Mouse (Mus musculus) hindbrain, embryonic 12.5 days (tissue): Measurements from ENCODE around the gene Prr18. TPM values are rescaled to one million over a fixed set of nuclear protein-coding genes. Genes with fewer than 3 reads are reported as not detected.

Experiments used
- ATAC-seq: fragments of 200-750 bp; cut with Nextera tagmentation; 2 replicates; pipeline ENCODE4 v1.8.0; 2017; ENCODE audit warnings: moderate TSS enrichment; ENCODE audit not compliant: low FRiP score
- H3K27ac ChIP-seq: fragments of 300-500 bp; sonication (generic); 2 replicates; pipeline ENCODE4 v1.5.1; 2016; ENCODE audit warnings: mild to moderate bottlenecking
- H3K27me3 ChIP-seq: fragments of 300-500 bp; sonication (generic); 2 replicates; pipeline ENCODE4 v1.6.1; 2016; ENCODE audit warnings: mild to moderate bottlenecking
- H3K36me3 ChIP-seq: fragments of 300-500 bp; sonication (generic); 2 replicates; pipeline ENCODE4 v1.6.1; 2016; ENCODE audit warnings: mild to moderate bottlenecking
- H3K4me1 ChIP-seq: fragments of 300-500 bp; sonication (generic); 2 replicates; pipeline ENCODE4 v1.6.1; 2016
- H3K4me2 ChIP-seq: fragments of 300-500 bp; sonication (generic); replicated peaks from 2 replicates; pipeline ENCODE4 v1.6.1; 2016; ENCODE audit warnings: mild to moderate bottlenecking
- H3K4me3 ChIP-seq: fragments of 300-500 bp; sonication (generic); 2 replicates; pipeline ENCODE4 v1.5.1; 2016; ENCODE audit warnings: mild to moderate bottlenecking
- H3K9ac ChIP-seq: fragments of 300-500 bp; sonication (generic); 2 replicates; pipeline ENCODE4 v1.6.1; 2016; ENCODE audit warnings: mild to moderate bottlenecking, moderate library complexity
- H3K9me3 ChIP-seq: fragments of 300-500 bp; sonication (generic); replicated peaks from 2 replicates; pipeline ENCODE4 v1.6.1; 2016; ENCODE audit warnings: mild to moderate bottlenecking
- WGBS: fragments of 180-500 bp; shearing (Covaris S2); methylation state at CpG from one replicate; pipeline ENCODE4 v1.1.7; 2016; 5-methylcytosine and 5-hydroxymethylcytosine counted together
- polyA plus RNA-seq: library from polyadenylated mRNA; unstranded; fragments of >200 nt; fragmentation: Nextera tagmentation; extraction: Ambion mirVana; gene quantifications from 2 replicates; pipeline ENCODE4 v1.2.1, GENCODE M21; 2016

Gene Prr18
- polyA plus RNA-seq, 1 experiment from 2014 or later: 4.3 TPM

DNA sequence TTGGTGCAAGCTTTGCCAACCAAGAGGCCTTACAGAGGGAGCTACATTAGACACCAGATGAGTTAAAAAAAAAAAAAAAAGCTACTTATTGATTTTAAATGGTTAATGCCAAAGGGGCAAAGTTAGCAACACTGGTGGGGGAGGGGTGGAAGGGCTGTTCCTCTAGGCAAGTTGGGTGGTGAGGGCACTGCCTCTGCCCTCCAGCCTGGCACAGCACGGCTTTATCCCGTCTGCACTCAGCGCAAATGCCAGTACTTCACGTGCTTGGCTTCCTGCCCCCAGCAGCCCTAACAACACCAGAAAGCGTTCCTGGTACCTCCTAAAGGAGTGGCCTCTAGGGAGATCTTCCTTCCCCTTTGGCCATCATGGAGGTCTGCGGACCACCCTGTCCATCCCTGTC is 6.2 kb downstream of the Prr18 start:
- H3K27ac ChIP-seq: no peak overlapping the region
- ATAC-seq: no peak
- peaks cover 43% of the 10 kb centered on the region for H3K27me3 ChIP-seq
- no peaks in the 10 kb centered on the region for H3K36me3 ChIP-seq
- peaks cover 21% of the 10 kb centered on the region for H3K4me1 ChIP-seq
- 75% methylated on average over 6 of the region's 6 CpGs for WGBS
- no peak overlapping the region for H3K4me2 ChIP-seq
- no peak overlapping the region for H3K9ac ChIP-seq
- no peak overlapping the region for H3K4me3 ChIP-seq
- H3K9me3 ChIP-seq: no peaks in the 10 kb centered on the region

DNA sequence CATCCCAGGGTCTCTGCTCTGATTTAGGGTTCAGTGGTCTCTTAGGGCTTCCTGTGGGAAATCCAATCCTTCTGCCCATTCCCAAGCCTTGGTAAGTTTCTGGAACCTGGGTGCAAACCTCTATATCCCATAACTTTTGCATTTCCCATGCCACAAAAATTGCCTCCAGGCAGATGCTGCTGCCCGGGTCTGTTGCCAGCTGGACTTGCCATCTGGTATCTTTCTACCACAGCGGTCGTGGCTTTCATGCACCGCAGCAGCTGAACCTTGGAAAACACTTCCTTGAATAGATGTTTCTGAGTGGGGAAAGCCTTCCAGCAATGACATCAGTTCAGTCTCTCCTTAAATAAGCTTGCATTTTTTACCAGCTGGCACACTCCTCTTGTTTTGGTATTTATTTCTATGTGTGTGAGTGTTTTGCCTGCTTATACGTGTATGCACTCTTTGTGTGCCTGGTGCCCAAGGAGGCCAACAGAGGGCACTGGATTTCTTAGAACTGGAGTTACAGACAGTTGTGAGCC is 10.6 kb downstream of the Prr18 start:
- Histone ChIP-seq H3K27ac (no peak overlapping the region), H3K4me1 (no peaks in the 10 kb centered on the region; the same call in 1 of the 2 replicates), H3K4me2 (no peak overlapping the region), H3K36me3 (no peaks in the 10 kb centered on the region), H3K9ac (no peak overlapping the region), H3K9me3 (no peaks in the 10 kb centered on the region), H3K4me3 (no peak overlapping the region), H3K27me3 (0 out of 2 replicates have a peak, but pooled peaks cover under 1% of the 10 kb centered on the region)
- WGBS: 83% methylated on average over 5 of the region's 5 CpGs
- no peak for ATAC-seq

DNA sequence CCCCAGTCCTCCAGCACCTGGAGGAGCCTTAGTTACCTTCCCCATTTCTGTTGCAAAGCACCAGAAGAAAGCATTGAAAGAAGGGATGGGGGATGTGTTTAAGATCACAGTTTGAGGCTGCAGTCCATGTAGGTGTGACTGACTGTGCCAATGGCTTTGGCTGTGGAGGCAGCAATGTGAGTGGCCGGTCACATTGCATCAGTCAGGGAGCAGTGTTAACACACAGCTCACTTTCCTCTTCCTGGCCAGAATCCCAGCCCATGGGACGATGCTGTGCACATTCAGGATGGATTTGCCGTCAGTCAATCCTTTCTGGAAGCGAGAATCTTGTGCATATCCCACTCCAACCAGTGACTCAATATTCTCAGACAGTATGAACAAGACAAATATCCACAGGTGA is 11.7 kb downstream of the Prr18 start:
- Histone ChIP-seq H3K4me1 (no peaks in the 10 kb centered on the region; the same call in 1 of the 2 replicates), H3K9me3 (no peaks in the 10 kb centered on the region), H3K27ac (no peak overlapping the region), H3K4me2 (no peak overlapping the region), H3K9ac (no peak overlapping the region), H3K36me3 (no peaks in the 10 kb centered on the region), H3K27me3 (no peaks in the 10 kb centered on the region), H3K4me3 (no peak overlapping the region)
- 84% methylated on average over 4 of the region's 4 CpGs for WGBS
- no peak for ATAC-seq

DNA sequence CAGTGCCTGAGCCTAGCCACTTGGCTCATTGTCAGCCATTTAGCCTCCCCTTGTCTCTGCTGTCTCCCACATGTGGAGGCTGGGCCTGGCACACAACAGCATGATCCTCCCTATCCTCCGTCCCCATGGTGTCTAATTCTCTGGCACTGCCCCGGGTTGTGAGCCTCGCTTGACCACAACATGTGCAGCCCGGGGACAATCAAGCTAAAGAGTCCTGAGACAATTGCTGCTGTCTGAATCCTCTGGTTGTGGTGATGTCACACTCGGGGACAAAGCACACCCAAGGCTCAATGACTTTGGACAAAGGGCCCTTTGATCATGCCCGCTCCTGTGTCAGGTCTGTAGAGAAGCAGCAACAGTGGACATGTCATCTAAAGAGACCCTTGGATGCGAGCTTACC is 13.8 kb downstream of the Prr18 start:
- H3K4me2 ChIP-seq: no peak overlapping the region
- no peaks in the 10 kb centered on the region; the same call in 1 of the 2 replicates for H3K4me1 ChIP-seq
- no peaks in the 10 kb centered on the region; the same call in 1 of the 2 replicates for H3K9me3 ChIP-seq
- H3K4me3 ChIP-seq: no peak overlapping the region
- H3K27ac ChIP-seq: no peak overlapping the region
- no peaks in the 10 kb centered on the region for H3K27me3 ChIP-seq
- WGBS: 34% methylated on average over 7 of the region's 7 CpGs
- H3K36me3 ChIP-seq: no peaks in the 10 kb centered on the region
- ATAC-seq: no peak
- no peak overlapping the region for H3K9ac ChIP-seq

DNA sequence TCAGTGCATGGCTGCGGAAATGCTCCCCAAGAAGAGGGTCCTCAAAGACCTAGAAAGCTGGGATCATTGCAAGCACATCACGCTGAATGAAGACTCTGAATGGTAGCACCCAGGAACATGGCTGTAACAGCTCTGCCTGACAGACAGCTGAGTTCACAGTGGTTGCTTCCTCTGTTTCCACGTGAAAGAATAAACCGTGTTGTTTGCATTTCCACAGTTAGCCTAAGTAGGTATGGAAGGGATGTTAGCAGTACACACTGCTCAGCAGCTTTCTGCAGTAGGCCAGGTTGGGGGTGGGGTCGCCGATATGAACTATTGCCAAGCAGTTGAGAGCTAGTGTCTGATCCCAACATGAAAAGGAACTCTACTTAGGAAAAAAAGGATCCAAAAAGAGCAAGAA is 18.4 kb downstream of the Prr18 start, which contains the start of gene T2:
Gene T2 (plus strand): TSS at position 301 of the 400 bp plus-strand sequence.
- no peak for ATAC-seq
- H3K9ac ChIP-seq: no peak within 1 kb of the TSS
- WGBS: 89% methylated on average over 6 of the region's 6 CpGs

DNA sequence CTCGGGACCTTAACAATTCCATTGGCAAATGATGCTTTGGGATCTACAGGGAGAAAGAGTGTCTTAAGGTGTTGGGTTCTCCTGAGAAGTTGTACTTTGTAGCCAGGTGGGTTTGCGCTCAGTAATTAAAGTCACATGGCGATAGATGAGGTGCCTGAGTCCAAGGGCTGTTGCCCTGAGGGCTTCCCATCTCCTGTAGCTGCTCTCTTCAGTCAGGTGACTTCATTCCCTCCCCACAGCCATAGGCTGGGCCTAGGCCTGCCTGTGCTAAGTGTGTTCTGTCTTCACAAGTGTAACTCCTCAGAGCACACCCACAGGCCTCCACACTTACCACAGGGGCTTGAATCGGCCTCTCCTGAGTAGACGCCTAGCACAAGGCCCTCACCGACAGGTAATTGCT is 20.2 kb downstream of the Prr18 start:
- no peak for ATAC-seq
- no peaks in the 10 kb centered on the region for H3K36me3 ChIP-seq

More for the DNA sequence above, 18.4 kb downstream of the Prr18 start, which contains the start of gene T2:
- no peaks in the 10 kb centered on the region; the same call in 1 of the 2 replicates for H3K9me3 ChIP-seq
- H3K4me1 ChIP-seq: peaks cover 5% of the 10 kb centered on the region
- H3K27ac ChIP-seq: no peak within 1 kb of the TSS
- no peak within 1 kb of the TSS for H3K4me3 ChIP-seq
- no peak within 1 kb of the TSS for H3K4me2 ChIP-seq
- H3K27me3 ChIP-seq: no peaks in the 10 kb centered on the region
- no peaks in the 10 kb centered on the region for H3K36me3 ChIP-seq

DNA sequence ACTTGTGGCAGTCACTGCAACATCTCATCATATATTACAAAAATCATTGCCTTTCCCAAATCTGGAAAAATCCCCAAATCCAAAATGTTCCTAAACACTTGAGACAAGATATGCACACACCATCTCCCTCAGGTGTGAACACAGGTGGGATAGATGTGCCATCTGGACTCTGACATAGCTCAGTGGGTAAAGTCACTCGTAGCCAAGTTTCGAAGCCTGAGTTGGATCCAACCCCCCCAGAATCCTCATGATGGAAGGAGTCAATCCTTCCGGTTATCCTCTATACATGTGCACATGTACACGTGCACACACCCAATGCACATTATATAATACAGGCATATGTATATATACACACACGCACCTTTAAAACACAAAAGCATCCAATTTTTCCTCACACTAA is 23.6 kb downstream of the Prr18 start:
- Histone ChIP-seq H3K27me3 (no peaks in the 10 kb centered on the region), H3K4me3 (no peak overlapping the region), H3K9me3 (no peaks in the 10 kb centered on the region), H3K9ac (no peak overlapping the region), H3K27ac (no peak overlapping the region), H3K36me3 (no peaks in the 10 kb centered on the region), H3K4me2 (no peak overlapping the region), H3K4me1 (peaks cover 12% of the 10 kb centered on the region)
- 91% methylated on average over 5 of the region's 5 CpGs for WGBS
- ATAC-seq: no peak

More for the DNA sequence above, 20.2 kb downstream of the Prr18 start:
- WGBS: 87% methylated on average over 6 of the region's 6 CpGs
- no peaks in the 10 kb centered on the region; the same call in 1 of the 2 replicates for H3K9me3 ChIP-seq
- H3K27ac ChIP-seq: no peak overlapping the region
- no peak overlapping the region for H3K4me2 ChIP-seq
- no peaks in the 10 kb centered on the region for H3K27me3 ChIP-seq
- no peak overlapping the region for H3K4me3 ChIP-seq
- H3K9ac ChIP-seq: no peak overlapping the region
- H3K4me1 ChIP-seq: peaks cover 12% of the 10 kb centered on the region

DNA sequence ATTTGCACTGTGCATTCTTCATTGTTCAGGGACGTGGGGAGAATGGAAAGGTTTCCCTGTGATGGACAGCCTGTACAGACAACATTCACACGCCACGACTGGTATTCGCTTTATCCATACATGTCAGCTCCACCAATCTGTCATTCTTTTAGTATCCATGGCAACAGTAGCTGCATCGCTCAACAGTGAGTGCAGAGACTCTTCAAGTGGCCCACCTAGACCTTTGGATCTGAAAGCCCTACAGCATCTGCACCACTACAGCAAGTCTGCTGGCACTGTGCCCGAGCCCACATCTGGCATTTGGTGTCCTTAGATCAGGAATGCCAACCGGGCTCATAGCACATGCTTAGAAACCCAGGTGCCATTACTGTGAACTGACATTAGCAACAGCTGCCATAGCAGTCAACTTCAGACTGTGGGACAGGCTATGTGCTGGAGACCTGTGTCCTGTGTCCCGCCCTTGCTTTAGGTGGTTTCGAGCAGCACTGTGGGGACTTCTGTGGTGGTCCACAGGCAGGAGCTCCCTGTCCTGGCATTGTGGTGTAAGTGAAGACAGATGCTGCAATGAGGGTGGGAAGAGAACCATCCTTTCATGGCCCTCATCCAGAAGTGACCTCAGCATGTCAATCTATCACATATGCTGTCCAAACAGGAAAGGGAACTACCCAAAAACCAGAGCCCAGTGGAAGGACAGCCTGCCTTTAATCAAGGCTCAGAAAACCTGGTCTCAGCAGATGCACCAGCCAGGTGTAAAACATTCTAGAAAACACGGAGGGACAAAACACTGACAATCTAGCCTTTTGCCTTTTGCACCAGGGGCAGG is 24.2 kb downstream of the Prr18 start:
- Histone ChIP-seq H3K9me3 (no peaks in the 10 kb centered on the region), H3K4me3 (no peak overlapping the region), H3K4me1 (peaks cover 16% of the 10 kb centered on the region), H3K36me3 (no peaks in the 10 kb centered on the region), H3K27me3 (no peaks in the 10 kb centered on the region), H3K27ac (no peak overlapping the region), H3K9ac (no peak overlapping the region), H3K4me2 (no peak overlapping the region)
- no peak for ATAC-seq
- 66% methylated on average over 10 of the region's 10 CpGs for WGBS

DNA sequence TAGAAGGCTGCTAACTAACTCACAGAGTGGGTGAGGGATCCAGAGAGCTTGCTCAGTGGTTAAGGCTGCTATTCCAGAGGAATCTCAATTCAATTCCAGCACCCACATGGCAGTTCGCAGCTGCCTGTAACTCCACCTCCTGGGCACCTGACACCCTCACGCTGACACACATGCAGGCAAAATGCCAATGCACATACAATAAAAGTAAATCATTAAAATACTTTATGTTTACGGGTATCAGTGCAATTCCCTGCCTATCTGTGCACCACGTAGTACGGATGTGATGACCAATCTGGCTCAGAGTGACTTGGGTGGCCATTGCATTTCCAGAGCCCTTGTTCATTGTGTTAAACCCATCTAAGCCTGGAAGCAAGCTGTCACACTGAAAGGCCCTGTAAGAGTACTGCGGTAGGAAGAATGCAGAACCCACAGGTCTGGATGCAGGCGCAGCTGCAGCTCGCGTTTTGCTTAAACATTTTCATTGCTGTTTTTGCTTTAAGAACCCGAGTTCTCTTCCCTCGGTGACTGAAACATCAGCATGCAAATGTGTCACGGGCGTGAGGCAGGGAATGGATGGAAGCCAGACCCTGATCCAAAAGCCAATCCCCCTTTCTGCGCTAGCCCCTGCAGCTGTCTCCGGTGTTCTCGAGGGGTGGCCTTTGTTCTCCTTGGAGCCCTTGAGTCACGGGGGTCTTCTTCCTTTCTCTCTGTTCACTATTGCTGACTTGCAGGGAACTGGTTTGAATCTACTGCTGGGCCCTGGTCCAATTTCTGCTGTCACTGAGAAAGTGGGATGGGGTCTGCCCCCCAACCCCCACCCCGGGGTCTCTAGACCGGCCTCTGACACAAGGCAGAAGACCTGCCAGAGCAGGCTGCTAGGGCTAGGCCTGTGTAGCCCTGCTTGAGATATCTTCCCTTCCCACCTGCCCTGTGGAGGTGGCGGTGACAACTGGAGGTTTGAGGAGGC is 30.5 kb downstream of the Prr18 start:
- ATAC-seq: peak; percentile 66
- WGBS: 15% methylated on average over 20 of the region's 20 CpGs
- no peaks in the 10 kb centered on the region for H3K9me3 ChIP-seq
- H3K27ac ChIP-seq: peak overlapping the region; percentile 99
- H3K27me3 ChIP-seq: no peaks in the 10 kb centered on the region
- H3K9ac ChIP-seq: peak overlapping the region; percentile 44
- peaks cover 59% of the 10 kb centered on the region for H3K4me1 ChIP-seq
- peak overlapping the region; percentile 41 for H3K4me2 ChIP-seq
- H3K4me3 ChIP-seq: no peak overlapping the region
- H3K36me3 ChIP-seq: no peaks in the 10 kb centered on the region

DNA sequence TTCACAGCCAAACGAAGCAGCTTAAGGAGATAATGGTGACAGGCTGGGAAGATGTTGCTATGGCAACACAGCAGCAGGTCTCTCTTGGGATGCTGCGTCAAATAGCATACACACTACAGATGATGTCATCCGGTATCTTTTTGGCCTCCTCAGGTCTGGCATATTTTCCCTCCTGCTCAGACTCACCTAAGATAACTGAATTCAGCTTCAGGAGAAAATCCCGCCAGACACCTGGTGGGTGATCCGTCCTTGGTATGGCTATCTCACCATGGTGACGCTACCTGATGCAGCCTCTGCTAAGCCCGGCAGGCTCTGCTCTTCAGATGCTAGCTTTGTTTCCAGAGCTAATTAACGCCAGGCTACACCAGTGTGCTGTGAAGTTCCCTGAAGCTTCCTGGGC is 31.3 kb downstream of the Prr18 start:
- ATAC-seq: peak; percentile 76
- Histone ChIP-seq H3K27me3 (no peaks in the 10 kb centered on the region), H3K4me1 (peaks cover 65% of the 10 kb centered on the region), H3K9me3 (no peaks in the 10 kb centered on the region), H3K27ac (peak overlapping the region; percentile 99), H3K4me2 (peak overlapping the region; percentile 41), H3K36me3 (no peaks in the 10 kb centered on the region), H3K4me3 (no peak overlapping the region), H3K9ac (0 out of 2 replicates have a peak overlapping the region, but pooled peaks have one; percentile 28)
- 13% methylated on average over 8 of the region's 8 CpGs for WGBS

DNA sequence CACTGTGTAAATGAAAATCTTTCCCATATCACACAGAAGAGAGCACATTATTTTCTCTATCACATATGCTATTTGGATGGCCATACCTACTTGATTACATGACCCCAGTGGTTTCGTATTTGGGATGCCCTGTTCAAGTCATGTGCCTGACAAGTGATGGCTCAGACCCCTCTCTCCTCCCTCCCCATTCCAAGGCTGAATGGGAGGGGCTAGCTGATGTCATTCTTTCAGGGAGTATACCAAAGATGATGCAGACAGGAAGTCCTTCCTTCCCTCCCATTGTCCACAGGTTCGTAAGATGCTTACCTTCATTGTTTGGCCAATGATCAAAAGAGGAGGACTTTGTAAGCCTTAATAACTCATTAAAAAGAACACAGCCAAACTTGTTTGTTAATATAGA is 31.9 kb downstream of the Prr18 start:
- Histone ChIP-seq H3K9ac (0 out of 2 replicates have a peak overlapping the region, but pooled peaks have one; percentile 28), H3K27me3 (no peaks in the 10 kb centered on the region), H3K27ac (peak overlapping the region; percentile 99), H3K9me3 (no peaks in the 10 kb centered on the region), H3K4me2 (no peak overlapping the region), H3K4me3 (no peak overlapping the region), H3K4me1 (peaks cover 65% of the 10 kb centered on the region), H3K36me3 (no peaks in the 10 kb centered on the region)
- no peak for ATAC-seq
- WGBS: 55% methylated on average over 2 of the region's 2 CpGs
